Mouse (Mus musculus): Measurements from ENCODE around the gene Tbr1. TPM values are rescaled to one million over a fixed set of nuclear protein-coding genes. Genes with fewer than 3 reads are reported as not detected.

Gene Tbr1
- 0.57 and 0.65 TPM in 2 replicates for polyA plus RNA-seq (2014; fragmentation: Nextera tagmentation; extraction: Ambion mirVana)

GRCm38 (mm10) chr2:61802656-61803251 is at the start of gene Tbr1:
Tbr1 (plus strand) TSS chr2:61802930.
- ATAC-seq (replicated peaks; ENCODE audit: insufficient number of reproducible peaks, low FRiP score, low TSS enrichment, low read depth) (peak; percentile 73; the same call in 1 of the 2 replicates), DNase-seq (ENCODE audit: low spot score) (peak; percentile 71)
- no peaks in the 10 kb centered on the region for H3K9me3 ChIP-seq (replicated peaks; ENCODE audit: control insufficient read depth, low read length)
- H3K27ac ChIP-seq (replicated peaks; ENCODE audit: low read depth, low read length) = no peak within 1 kb of the TSS
- WGBS = 2% methylated on average over 11 of the region's 11 CpGs
- no peak within 1 kb of the TSS for H3K4me3 ChIP-seq (ENCODE audit: low read depth, low read length)
- no peaks in the 10 kb centered on the region for H3K36me3 ChIP-seq (replicated peaks; ENCODE audit: control insufficient read depth, insufficient read depth, low read depth, low read length)
- peaks cover 18% of the 10 kb centered on the region for H3K27me3 ChIP-seq (ENCODE audit: control insufficient read depth, insufficient read depth, low read length)
- H3K9ac ChIP-seq (replicated peaks; ENCODE audit: low read length) = no peak within 1 kb of the TSS
- no peak within 1 kb of the TSS for H3K4me2 ChIP-seq (ENCODE audit: low read depth, low read length)
- peaks cover 3% of the 10 kb centered on the region; the same call in 1 of the 2 replicates for H3K4me1 ChIP-seq (ENCODE audit: control insufficient read depth, insufficient read depth, low read length)

GRCm38 (mm10) chr2:61754989-61755388 is 47.7 kb upstream of the Tbr1 start:
- no peak for DNase-seq (ENCODE audit: low spot score)
- Histone ChIP-seq H3K4me2 (ENCODE audit: low read depth, low read length) (no peak overlapping the region), H3K27me3 (ENCODE audit: control insufficient read depth, insufficient read depth, low read length) (no peaks in the 10 kb centered on the region), H3K36me3 (replicated peaks; ENCODE audit: control insufficient read depth, insufficient read depth, low read depth, low read length) (no peaks in the 10 kb centered on the region), H3K9ac (replicated peaks; ENCODE audit: low read length) (no peak overlapping the region), H3K4me1 (ENCODE audit: control insufficient read depth, insufficient read depth, low read length) (no peaks in the 10 kb centered on the region), H3K4me3 (ENCODE audit: low read depth, low read length) (no peak overlapping the region), H3K9me3 (replicated peaks; ENCODE audit: control insufficient read depth, low read length) (no peaks in the 10 kb centered on the region), H3K27ac (replicated peaks; ENCODE audit: low read depth, low read length) (no peak overlapping the region)
- no peak for ATAC-seq (replicated peaks; ENCODE audit: insufficient number of reproducible peaks, low FRiP score, low TSS enrichment, low read depth)

GRCm38 (mm10) chr2:61759234-61759855 is 43.4 kb upstream of the Tbr1 start:
- H3K4me1 ChIP-seq (ENCODE audit: control insufficient read depth, insufficient read depth, low read length) = no peaks in the 10 kb centered on the region
- WGBS = 85% methylated on average over 5 of the region's 5 CpGs
- H3K9ac ChIP-seq (replicated peaks; ENCODE audit: low read length) = no peak overlapping the region
- H3K9me3 ChIP-seq (replicated peaks; ENCODE audit: control insufficient read depth, low read length) = no peaks in the 10 kb centered on the region
- DNase-seq (ENCODE audit: low spot score) = no peak
- H3K36me3 ChIP-seq (replicated peaks; ENCODE audit: control insufficient read depth, insufficient read depth, low read depth, low read length) = no peaks in the 10 kb centered on the region
- ATAC-seq (replicated peaks; ENCODE audit: insufficient number of reproducible peaks, low FRiP score, low TSS enrichment, low read depth) = no peak
- no peak overlapping the region for H3K27ac ChIP-seq (replicated peaks; ENCODE audit: low read depth, low read length)
- no peak overlapping the region for H3K4me2 ChIP-seq (ENCODE audit: low read depth, low read length)
- H3K27me3 ChIP-seq (ENCODE audit: control insufficient read depth, insufficient read depth, low read length) = no peaks in the 10 kb centered on the region
- H3K4me3 ChIP-seq (ENCODE audit: low read depth, low read length) = no peak overlapping the region

GRCm38 (mm10) chr2:61760044-61760443 is 42.7 kb upstream of the Tbr1 start:
- ATAC-seq (replicated peaks; ENCODE audit: insufficient number of reproducible peaks, low FRiP score, low TSS enrichment, low read depth) (no peak), DNase-seq (ENCODE audit: low spot score) (no peak)
- H3K27ac ChIP-seq (replicated peaks; ENCODE audit: low read depth, low read length) = no peak overlapping the region
- no peaks in the 10 kb centered on the region for H3K36me3 ChIP-seq (replicated peaks; ENCODE audit: control insufficient read depth, insufficient read depth, low read depth, low read length)
- H3K4me3 ChIP-seq (ENCODE audit: low read depth, low read length) = no peak overlapping the region
- H3K4me2 ChIP-seq (ENCODE audit: low read depth, low read length) = no peak overlapping the region
- no peaks in the 10 kb centered on the region for H3K4me1 ChIP-seq (ENCODE audit: control insufficient read depth, insufficient read depth, low read length)
- no peak overlapping the region for H3K9ac ChIP-seq (replicated peaks; ENCODE audit: low read length)
- no peaks in the 10 kb centered on the region for H3K9me3 ChIP-seq (replicated peaks; ENCODE audit: control insufficient read depth, low read length)
- WGBS = 87% methylated on average over 3 of the region's 3 CpGs
- H3K27me3 ChIP-seq (ENCODE audit: control insufficient read depth, insufficient read depth, low read length) = no peaks in the 10 kb centered on the region

- H3K27ac ChIP-seq (replicated peaks; ENCODE audit: low read depth, low read length) = no peak overlapping the region
- ATAC-seq (replicated peaks; ENCODE audit: insufficient number of reproducible peaks, low FRiP score, low TSS enrichment, low read depth) (no peak), DNase-seq (ENCODE audit: low spot score) (no peak)
- H3K9ac ChIP-seq (replicated peaks; ENCODE audit: low read length) = no peak overlapping the region
- H3K4me1 ChIP-seq (ENCODE audit: control insufficient read depth, insufficient read depth, low read length) = no peaks in the 10 kb centered on the region
- no peaks in the 10 kb centered on the region for H3K36me3 ChIP-seq (replicated peaks; ENCODE audit: control insufficient read depth, insufficient read depth, low read depth, low read length)
- H3K9me3 ChIP-seq (replicated peaks; ENCODE audit: control insufficient read depth, low read length) = no peaks in the 10 kb centered on the region
- H3K27me3 ChIP-seq (ENCODE audit: control insufficient read depth, insufficient read depth, low read length) = no peaks in the 10 kb centered on the region
- no peak overlapping the region for H3K4me3 ChIP-seq (ENCODE audit: low read depth, low read length)
- 82% methylated on average over 6 of the region's 6 CpGs for WGBS
- no peak overlapping the region for H3K4me2 ChIP-seq (ENCODE audit: low read depth, low read length)
These were observed 38.1 kb upstream of the Tbr1 start for GRCm38 (mm10) chr2:61764470-61765105.

- Histone ChIP-seq H3K9ac (replicated peaks; ENCODE audit: low read length) (no peak overlapping the region), H3K27me3 (ENCODE audit: control insufficient read depth, insufficient read depth, low read length) (no peaks in the 10 kb centered on the region), H3K27ac (replicated peaks; ENCODE audit: low read depth, low read length) (no peak overlapping the region), H3K4me2 (ENCODE audit: low read depth, low read length) (no peak overlapping the region), H3K36me3 (replicated peaks; ENCODE audit: control insufficient read depth, insufficient read depth, low read depth, low read length) (no peaks in the 10 kb centered on the region), H3K9me3 (replicated peaks; ENCODE audit: control insufficient read depth, low read length) (no peaks in the 10 kb centered on the region), H3K4me1 (ENCODE audit: control insufficient read depth, insufficient read depth, low read length) (no peaks in the 10 kb centered on the region), H3K4me3 (ENCODE audit: low read depth, low read length) (no peak overlapping the region)
- DNase-seq (ENCODE audit: low spot score) = no peak
- ATAC-seq (replicated peaks; ENCODE audit: insufficient number of reproducible peaks, low FRiP score, low TSS enrichment, low read depth) = no peak
- WGBS = 75% methylated on average over 4 of the region's 4 CpGs
These were observed 37.2 kb upstream of the Tbr1 start for GRCm38 (mm10) chr2:61765526-61765925.

- no peak for ATAC-seq (replicated peaks; ENCODE audit: insufficient number of reproducible peaks, low FRiP score, low TSS enrichment, low read depth)
- H3K9me3 ChIP-seq (replicated peaks; ENCODE audit: control insufficient read depth, low read length) = no peaks in the 10 kb centered on the region
- no peaks in the 10 kb centered on the region for H3K27me3 ChIP-seq (ENCODE audit: control insufficient read depth, insufficient read depth, low read length)
- H3K9ac ChIP-seq (replicated peaks; ENCODE audit: low read length) = no peak overlapping the region
- no peak overlapping the region for H3K27ac ChIP-seq (replicated peaks; ENCODE audit: low read depth, low read length)
- DNase-seq (ENCODE audit: low spot score) = no peak
- H3K36me3 ChIP-seq (replicated peaks; ENCODE audit: control insufficient read depth, insufficient read depth, low read depth, low read length) = no peaks in the 10 kb centered on the region; the same call in 1 of the 2 replicates
- no peaks in the 10 kb centered on the region for H3K4me1 ChIP-seq (ENCODE audit: control insufficient read depth, insufficient read depth, low read length)
- H3K4me3 ChIP-seq (ENCODE audit: low read depth, low read length) = no peak overlapping the region
- H3K4me2 ChIP-seq (ENCODE audit: low read depth, low read length) = no peak overlapping the region
These were observed 21.9 kb upstream of the Tbr1 start for GRCm38 (mm10) chr2:61780794-61781193.

- DNase-seq (ENCODE audit: low spot score) (no peak), ATAC-seq (replicated peaks; ENCODE audit: insufficient number of reproducible peaks, low FRiP score, low TSS enrichment, low read depth) (no peak)
- no peaks in the 10 kb centered on the region for H3K4me1 ChIP-seq (ENCODE audit: control insufficient read depth, insufficient read depth, low read length)
- no peak overlapping the region for H3K27ac ChIP-seq (replicated peaks; ENCODE audit: low read depth, low read length)
- WGBS = 81% methylated on average over 5 of the region's 5 CpGs
- H3K9ac ChIP-seq (replicated peaks; ENCODE audit: low read length) = no peak overlapping the region
- H3K27me3 ChIP-seq (ENCODE audit: control insufficient read depth, insufficient read depth, low read length) = no peaks in the 10 kb centered on the region
- H3K4me3 ChIP-seq (ENCODE audit: low read depth, low read length) = no peak overlapping the region
- H3K36me3 ChIP-seq (replicated peaks; ENCODE audit: control insufficient read depth, insufficient read depth, low read depth, low read length) = no peaks in the 10 kb centered on the region
- no peak overlapping the region for H3K4me2 ChIP-seq (ENCODE audit: low read depth, low read length)
- no peaks in the 10 kb centered on the region for H3K9me3 ChIP-seq (replicated peaks; ENCODE audit: control insufficient read depth, low read length)
These were observed 7.8 kb upstream of the Tbr1 start for GRCm38 (mm10) chr2:61794960-61795359.

Data from embryonic facial prominence, embryonic 11.5 days (tissue).